8 mouse cellular contexts compared by ENCODE assay signal in the genomic region with DNA sequence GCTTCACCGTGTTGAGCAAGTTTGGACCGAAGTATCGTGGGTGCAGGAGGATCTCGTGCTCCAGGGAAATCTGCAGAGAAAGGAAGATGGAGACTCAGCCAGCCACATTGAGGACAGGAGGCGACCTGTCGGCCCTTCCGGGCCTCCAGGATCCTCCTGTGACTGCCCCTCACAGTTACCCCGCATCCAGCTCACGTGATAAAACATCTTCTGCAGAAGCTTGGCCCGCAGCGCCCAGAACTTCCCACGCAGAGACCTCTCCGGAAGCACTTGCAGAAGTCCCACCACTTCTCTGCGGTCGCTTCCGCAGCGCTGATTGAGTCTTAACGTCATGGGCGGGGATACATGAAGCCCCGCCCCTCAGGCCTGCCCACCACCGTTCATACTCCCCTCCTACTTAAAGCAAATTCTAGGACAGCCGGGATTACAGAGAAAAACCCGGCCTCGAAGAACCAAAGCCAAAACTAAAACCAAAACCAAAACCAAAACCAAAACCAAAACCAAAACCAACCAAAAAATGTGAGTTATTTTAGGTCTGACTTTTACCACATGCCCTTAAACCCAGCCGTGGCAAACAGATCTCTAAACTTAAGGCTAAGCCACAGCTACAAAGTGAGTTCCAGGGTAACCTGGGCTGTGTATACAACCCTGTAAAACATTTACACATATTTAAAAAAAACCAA. TPM values are rescaled to one million over a fixed set of nuclear protein-coding genes. Genes with fewer than 3 reads are reported as not detected.
DNase-seq lines count a peak whose midpoint lies in the region; ATAC-seq lines count a peak whose summit lies in the region.

A gene (minus strand): TSS at position 314 of the 683 bp plus-strand sequence.

- H3K4me2 ChIP-seq in hindbrain, embryonic 12.5 days (replicated peaks): peak within 1 kb of the TSS; percentile 94

- peaks cover 23% of the 10 kb centered on the region for H3K36me3 ChIP-seq in hindbrain, embryonic 12.5 days

- 2% methylated on average over 25 of the region's 25 CpGs for WGBS in hindbrain, embryonic 12.5 days

- DNase-seq in NIH3T3 (ENCODE audit: low read depth): peak; percentile 99
- DNase-seq in cerebellum, postnatal 10 days: peak; percentile 92 to 94
- peak; percentile 86 to 88 for DNase-seq in frontal cortex, postnatal 10 days (ENCODE audit: low spot score in 2 of 2)
- DNase-seq in layer of hippocampus, postnatal 14 days (ENCODE audit: low spot score in 2 of 2): peak; percentile 83 to 93
- DNase-seq in lung, postnatal 14 days: peak; percentile 91
- peak; percentile 76 for DNase-seq in retina, adult 2 months (ENCODE audit: low read depth, low spot score)
- DNase-seq in thymus, postnatal 36 days: peak; percentile 85 to 91

- peak within 1 kb of the TSS; percentile 75 for H3K27ac ChIP-seq in hindbrain, embryonic 12.5 days

- H3K27me3 ChIP-seq in hindbrain, embryonic 12.5 days: no peaks in the 10 kb centered on the region

- H3K4me1 ChIP-seq in hindbrain, embryonic 12.5 days: peaks cover 22% of the 10 kb centered on the region

- ATAC-seq in hindbrain, embryonic 12.5 days (ENCODE audit: low FRiP score): peak; percentile 69

- H3K9ac ChIP-seq in hindbrain, embryonic 12.5 days: peak within 1 kb of the TSS; percentile 87

- no peaks in the 10 kb centered on the region for H3K9me3 ChIP-seq in hindbrain, embryonic 12.5 days (replicated peaks)

- H3K4me3 ChIP-seq in hindbrain, embryonic 12.5 days: peak within 1 kb of the TSS; percentile 80

RNA-seq across cellular contexts. Expression of the gene that starts here (rescaled TPM):
- polyA plus RNA-seq in hindbrain, embryonic 12.5 days (2016; fragmentation: Nextera tagmentation; extraction: Ambion mirVana): 146 and 149 TPM in 2 replicates
- total RNA-seq in layer of hippocampus, postnatal 14 days (2021): 100 to 1,000 TPM; 119 TPM

Comparison
In these comparisons a context has a peak if more than half of its experiments do, and no peak if none do; other contexts are left out.
1. Peak in every context shown above with its lines: DNase-seq, ATAC-seq, H3K4me3 ChIP-seq and H3K27ac ChIP-seq.